Mouse (Mus musculus) granulocyte monocyte progenitor cell, adult 5-6 weeks (primary cell): ENCODE measurements around the gene 4930535I16Rik. TPM values are rescaled to one million over a fixed set of nuclear protein-coding genes. Genes with fewer than 3 reads are reported as not detected.

Source experiments
- ATAC-seq: replicated peaks from 2 replicates; pipeline ENCODE4 v1.8.0; 2016; ENCODE audit warnings: mild to moderate bottlenecking, moderate TSS enrichment, inconsistent platforms; ENCODE audit not compliant: poor library complexity, severe bottlenecking
- total RNA-seq, 2 experiments: library from RNA; stranded (forward) in 1 of 2; stranded (reverse) in 1 of 2; fragments of 200-712, 200-1000 nt in 1 of 2; fragments of >200 nt in 1 of 2; fragmentation: Nextera tagmentation in 1 of 2; gene quantifications; 2 replicates each; pipeline ENCODE4 v1.2.3; 2014 to 2017

The 4930535I16Rik gene
- total RNA-seq, 2 experiments from 2014 or later = not detected

DNA sequence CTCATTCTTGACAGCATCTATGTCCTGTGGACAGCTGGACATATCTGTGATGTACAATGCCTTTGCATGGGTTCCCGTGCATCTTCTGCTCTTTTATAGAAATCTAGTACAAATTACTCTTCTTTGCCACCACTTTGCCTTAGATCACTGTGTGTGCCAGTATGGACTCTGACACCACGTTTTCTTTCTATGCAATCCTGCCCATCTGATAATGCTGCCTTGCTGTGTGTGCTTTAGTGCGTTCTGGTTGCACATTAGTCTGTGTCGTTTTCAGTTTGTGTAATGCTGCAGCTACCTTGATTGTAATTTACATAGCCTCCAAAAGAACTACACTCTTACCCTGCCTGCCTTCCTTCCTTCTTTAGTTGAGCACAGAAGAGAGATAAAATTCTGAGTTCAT, 6.3 kb downstream of the 4930535I16Rik start:
- ATAC-seq = no peak

DNA sequence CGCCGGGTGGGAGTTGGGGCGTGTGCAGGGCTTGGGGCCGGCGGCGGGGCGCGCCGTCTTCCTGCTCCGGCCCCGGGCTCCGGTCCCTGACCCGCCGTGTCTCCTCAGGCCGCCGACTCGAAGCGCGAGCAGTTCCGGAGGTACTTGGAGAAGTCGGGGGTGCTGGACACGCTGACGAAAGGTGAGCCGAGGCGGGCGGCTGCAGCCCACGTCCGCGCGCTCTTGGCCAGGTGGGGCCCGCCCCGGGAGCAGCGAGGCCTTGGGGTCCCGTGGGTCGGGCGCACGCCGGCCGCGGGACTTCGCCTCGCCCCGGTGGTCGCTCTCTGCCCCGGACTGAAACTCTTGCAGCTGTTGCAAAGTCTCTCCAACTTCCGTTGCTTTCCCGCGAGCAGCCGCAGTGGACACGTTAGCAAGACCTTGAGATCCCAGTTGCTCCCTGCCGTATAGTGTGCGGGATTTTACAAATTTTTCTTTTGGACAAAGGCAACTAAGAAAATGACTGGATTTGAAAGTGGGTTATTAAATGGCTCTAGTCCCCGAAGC, 12.6 kb downstream of the 4930535I16Rik start:
- ATAC-seq = peak; percentile 15

GRCm38 (mm10) chr4:123904333-123905125, 13.3 kb downstream of the 4930535I16Rik start, which contains the start of gene Mycbp:
TSS of gene Mycbp (plus strand) at chr4:123904832.
- ATAC-seq = peak; percentile 98

DNA sequence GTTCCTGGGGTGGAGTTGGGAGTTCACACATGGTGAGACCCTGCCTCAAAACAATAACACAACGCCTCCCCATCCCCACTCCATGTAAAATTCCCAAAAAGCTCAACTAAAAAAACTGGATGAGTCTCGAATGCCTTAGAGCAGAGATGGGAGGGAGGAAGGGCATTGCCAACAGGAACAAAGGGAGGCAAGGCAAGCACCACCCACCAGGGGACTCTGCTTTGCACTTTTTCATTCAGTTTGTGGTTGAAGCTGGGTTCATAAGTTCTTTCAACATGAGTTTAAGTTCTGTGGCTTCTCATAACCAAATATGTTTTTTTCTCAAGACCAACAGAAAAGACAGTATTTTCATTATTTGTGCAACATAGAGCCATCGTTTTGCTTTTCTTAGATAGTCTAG, 14.4 kb downstream of the 4930535I16Rik start:
- no peak for ATAC-seq

- peak; percentile 61; the same call in 1 of the 2 replicates for ATAC-seq
Measured at GRCm38 (mm10) chr4:123898696-123899095, 19.1 kb downstream of the 4930535I16Rik start.

GRCm38 (mm10) chr4:123894295-123894694, 23.5 kb downstream of the 4930535I16Rik start:
- no peak for ATAC-seq

- ATAC-seq = no peak
Measured at GRCm38 (mm10) chr4:123893726-123894125, 24.1 kb downstream of the 4930535I16Rik start.

Other genes with a start within 250 kb of the 4930535I16Rik start
- gene Macf1, start 233.7 kb downstream of the 4930535I16Rik start, total RNA-seq (2014; fragmentation: Nextera tagmentation) = 127 and 129 TPM in 2 replicates
- 162 and 174 TPM in 2 replicates for gene Macf1, start 233.7 kb downstream of the 4930535I16Rik start, total RNA-seq (2017)
- gene Ndufs5, start 199.8 kb downstream of the 4930535I16Rik start, total RNA-seq (2014; fragmentation: Nextera tagmentation) = 173 and 190 TPM in 2 replicates
- gene Ndufs5, start 199.8 kb downstream of the 4930535I16Rik start, total RNA-seq (2017) = 168 and 215 TPM in 2 replicates
- 30.1 and 45.7 TPM in 2 replicates for gene Akirin1, start 167.7 kb downstream of the 4930535I16Rik start, total RNA-seq (2014; fragmentation: Nextera tagmentation)
- 23.3 and 35.2 TPM in 2 replicates for gene Akirin1, start 167.7 kb downstream of the 4930535I16Rik start, total RNA-seq (2017)
- not detected in 2 replicates for gene Rhbdl2, start 130.1 kb downstream of the 4930535I16Rik start, total RNA-seq (2014; fragmentation: Nextera tagmentation)
- not detected in 2 replicates for gene Rhbdl2, start 130.1 kb downstream of the 4930535I16Rik start, total RNA-seq (2017)
- gene 4933427I04Rik, start 58.3 kb downstream of the 4930535I16Rik start, total RNA-seq (2014; fragmentation: Nextera tagmentation) = not detected in 2 replicates
- not detected in 2 replicates for gene 4933427I04Rik, start 58.3 kb downstream of the 4930535I16Rik start, total RNA-seq (2017)
- 35.4 and 35.7 TPM in 2 replicates for gene Mycbp, start 13.2 kb downstream of the 4930535I16Rik start, total RNA-seq (2014; fragmentation: Nextera tagmentation)
- gene Mycbp, start 13.2 kb downstream of the 4930535I16Rik start, total RNA-seq (2017) = 30.1 and 33.2 TPM in 2 replicates
- 27.2 and 40.0 TPM in 2 replicates for gene Rragc, start 576 bp downstream of the 4930535I16Rik start, total RNA-seq (2014; fragmentation: Nextera tagmentation)
- 35.5 and 48.8 TPM in 2 replicates for gene Rragc, start 576 bp downstream of the 4930535I16Rik start, total RNA-seq (2017)